Mouse (Mus musculus): ENCODE data around the gene Reep6.

DNA sequence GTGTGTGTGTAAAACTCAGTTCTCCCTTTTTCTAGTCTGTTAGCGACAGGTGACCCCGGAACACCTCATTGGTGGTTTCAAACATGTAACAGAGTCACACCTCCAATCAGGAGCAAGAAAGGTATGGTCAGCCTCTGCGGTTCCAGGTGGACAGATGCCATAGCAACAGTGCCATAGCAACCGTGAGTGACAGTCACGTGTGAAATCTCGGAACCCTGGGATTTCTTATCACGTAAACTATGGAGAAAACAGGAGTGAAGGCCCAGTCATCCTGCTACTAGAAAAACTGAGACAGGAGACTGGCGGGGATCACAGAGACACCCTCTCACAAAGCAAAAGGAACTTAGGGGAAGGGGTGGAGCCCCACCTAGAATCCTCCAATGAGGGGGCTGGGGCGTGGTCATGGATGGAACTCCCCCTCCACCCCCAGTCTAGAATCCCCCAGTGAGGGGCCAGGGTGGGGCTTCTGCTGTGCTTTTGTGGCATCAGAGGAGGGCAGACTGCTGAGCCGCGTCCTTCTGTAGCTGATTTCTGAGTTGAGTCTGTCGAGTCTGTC, 41.7 kb downstream of the Reep6 start:
- TF ChIP-seq CTCF (IDR thresholded peaks at IDR 0.05; ENCODE audit: low read depth, low read length) (no peak), GATA1 (IDR thresholded peaks at IDR 0.05; ENCODE audit: borderline replicate concordance, low read length) (no peak), GATA2 (IDR thresholded peaks at IDR 0.05; ENCODE audit: borderline replicate concordance, low read depth, low read length) (no peak), TAL1 (conservative IDR thresholded peaks at IDR 0.05; ENCODE audit: low read depth, low read length) (no peak), POLR2AphosphoS5 (IDR thresholded peaks at IDR 0.05; ENCODE audit: insufficient replicate concordance, low read depth, low read length) (no peak)

Data from G1E (cell line).